Mouse (Mus musculus) urinary bladder, postnatal 25 days (tissue): ENCODE measurements at regions not wholly inside any gene's neighbourhood (a gene's known extent, or its start where the extent isn't known, plus 50 kb on each side); places are given as distances from the start of the nearest gene placed in this dataset.
"Not testable (repeated sequence)": the region's sequence is repeated elsewhere in the genome, so short reads cannot be mapped to it uniquely, and the experiment has no call there.

Source experiments
- DNase-seq: peaks from one replicate; pipeline ENCODE4 v3.0.0; 2022; ENCODE audit warnings: low spot score

DNA sequence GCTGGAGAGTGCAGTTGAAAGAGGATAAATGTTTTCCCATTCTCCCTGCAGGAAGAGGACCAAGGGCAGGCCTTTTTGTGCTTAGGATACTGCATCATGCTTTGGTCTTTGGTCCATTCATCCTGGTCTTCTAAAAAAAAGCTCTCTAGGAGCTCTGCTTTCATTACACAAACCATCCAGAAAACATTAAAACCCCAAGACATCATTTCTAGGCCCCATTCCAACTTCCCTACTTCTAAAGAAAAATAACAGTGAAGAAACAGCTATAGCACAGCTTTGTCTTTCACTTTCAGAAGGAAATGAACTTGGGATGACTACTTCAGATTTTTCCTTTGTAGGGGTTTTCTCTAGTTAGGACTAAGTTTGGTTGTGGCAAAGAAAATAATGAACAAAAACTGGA lies 185.1 kb upstream of the Tmc3 start:
- no peak for DNase-seq

DNA sequence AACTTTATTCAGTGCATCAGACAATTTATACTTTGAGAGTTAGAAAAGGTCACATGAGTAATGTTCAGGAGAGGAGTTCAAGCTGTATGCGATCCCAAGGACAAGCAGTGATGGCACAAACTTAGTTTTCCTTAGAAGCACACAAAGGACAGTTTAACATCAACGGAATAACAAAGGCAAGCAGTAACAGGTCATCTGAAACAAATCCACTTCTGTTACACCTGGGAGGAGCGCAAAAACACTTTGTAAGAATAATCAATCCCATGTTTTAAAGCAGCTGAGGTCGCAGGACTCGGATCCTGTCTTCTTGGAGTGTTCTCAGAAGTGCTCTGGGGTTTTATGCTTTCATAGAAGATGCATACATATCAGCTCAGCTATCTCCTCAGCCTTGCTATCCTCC lies 183.7 kb upstream of the Tmc3 start:
- DNase-seq, result no peak

DNA sequence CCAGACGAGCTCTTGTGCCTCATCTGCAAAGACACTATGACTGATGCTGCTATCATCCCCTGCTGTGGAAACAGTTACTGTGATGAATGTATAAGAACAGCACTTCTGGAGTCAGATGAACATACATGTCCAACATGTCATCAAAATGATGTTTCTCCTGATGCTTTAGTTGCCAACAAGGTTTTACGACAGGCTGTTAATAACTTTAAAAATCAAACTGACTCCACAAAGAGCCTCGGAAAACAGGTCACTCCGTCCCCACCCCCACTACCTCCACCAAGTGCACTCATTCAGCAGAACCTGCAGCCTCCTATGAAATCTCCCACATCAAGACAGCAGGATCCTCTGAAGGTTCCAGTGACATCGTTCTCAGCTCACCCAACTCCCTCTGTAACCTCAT lies 172.0 kb upstream of the Tmc3 start:
- not testable (repeated sequence) for DNase-seq

DNA sequence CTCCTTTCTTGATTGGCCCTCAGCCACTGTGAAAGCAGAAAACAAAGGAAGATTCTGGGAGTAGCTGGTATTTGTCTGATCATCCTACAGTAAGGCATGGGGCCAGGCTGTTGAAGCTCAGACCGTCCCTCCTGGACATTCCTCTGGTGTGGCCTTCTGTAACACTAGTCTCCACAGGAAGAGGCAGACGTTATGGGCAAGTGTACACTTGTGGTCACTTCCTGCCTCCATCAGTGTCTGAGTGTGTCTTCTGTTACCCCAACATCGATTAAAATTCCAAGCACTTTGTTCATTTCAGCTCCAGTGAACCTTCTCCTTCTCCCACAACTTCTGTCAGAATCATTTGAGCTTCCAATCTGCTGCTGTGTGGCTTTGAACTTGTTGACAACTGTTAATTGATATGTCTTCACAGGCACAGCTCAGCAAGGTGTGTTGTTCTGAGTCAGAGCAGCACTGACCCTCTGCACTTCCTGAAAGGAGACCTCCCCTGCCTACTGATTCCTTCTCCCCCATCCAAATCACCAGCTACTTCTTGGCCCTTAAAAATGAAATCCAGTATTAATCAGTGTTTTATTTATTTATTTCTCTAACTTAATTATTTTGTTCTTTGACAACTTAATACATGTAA lies 154.7 kb upstream of the Tmc3 start:
- no peak for DNase-seq

DNA sequence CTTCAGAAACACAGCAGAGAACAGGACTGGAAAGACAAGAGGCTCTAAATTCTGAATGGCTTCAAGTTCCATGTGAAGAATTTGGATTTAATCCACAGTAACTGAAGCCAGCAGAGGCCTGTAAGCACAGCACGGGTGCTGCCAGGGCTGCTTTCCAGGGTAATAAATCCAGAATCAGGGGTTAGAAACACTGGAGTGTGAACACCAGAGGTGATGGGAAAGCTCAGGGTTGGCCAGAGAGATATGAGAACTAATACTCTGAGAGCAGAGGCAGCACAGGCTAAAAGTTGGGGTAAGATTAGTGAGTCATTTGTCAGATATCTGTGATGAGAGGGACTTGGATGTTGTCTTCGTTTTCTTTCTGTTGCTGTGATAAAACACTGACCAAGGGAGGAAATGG lies 153.6 kb upstream of the Tmc3 start:
- DNase-seq, result peak; percentile 29

DNA sequence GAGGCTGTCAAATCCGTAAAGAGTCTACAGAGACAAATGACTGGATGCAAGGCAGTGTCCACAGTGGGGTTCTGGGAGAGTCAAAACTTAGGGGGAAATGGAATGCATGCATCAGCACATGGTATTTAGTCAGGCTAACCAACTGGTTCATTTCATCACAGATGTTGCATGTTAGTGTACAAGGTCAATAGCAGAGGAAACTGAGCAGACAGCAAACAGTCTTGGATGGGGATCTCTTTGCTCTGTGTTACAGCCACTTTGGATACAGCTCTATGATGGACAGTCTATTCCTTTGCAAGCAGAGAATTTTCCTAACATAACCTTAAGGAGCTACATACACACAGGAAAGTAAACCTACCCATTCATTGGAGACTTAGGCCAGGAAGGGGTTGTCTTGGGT lies 151.9 kb upstream of the Tmc3 start:
- DNase-seq, result no peak

DNA sequence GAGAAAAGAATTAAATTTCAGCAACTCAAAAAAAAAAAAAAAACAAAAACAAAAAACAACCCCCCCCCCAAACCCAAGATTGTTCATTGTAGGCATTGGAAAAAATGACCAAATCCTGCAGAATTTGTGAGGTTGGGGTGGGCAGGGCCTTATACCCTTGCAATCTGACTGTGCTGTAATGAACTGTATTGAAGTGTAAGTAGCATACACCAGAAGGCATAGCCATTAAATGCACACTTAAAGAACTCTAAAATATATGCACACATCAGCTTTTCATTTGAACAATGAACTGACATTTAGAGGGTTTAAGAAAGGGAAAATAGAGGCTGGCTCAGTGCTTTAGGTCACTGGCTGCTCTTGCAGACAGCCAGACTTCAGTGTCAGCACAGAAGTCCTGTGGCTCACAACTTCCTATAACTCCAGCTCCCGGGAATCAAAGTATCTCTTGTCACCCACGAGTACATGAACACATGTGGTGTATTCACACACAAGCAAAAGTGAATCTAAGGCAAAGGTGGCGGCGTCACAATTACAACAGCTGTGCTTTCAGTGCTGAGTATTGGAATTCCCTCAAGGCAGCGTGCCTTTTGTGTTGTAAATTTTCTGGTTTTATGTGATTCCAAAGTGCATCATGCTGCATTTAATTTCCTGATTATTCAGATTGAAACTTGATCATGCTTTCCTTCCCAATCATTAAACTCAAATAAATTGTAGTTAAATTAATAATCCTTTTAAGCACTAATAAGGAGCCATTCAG lies 150.6 kb upstream of the Tmc3 start:
- no peak for DNase-seq

DNA sequence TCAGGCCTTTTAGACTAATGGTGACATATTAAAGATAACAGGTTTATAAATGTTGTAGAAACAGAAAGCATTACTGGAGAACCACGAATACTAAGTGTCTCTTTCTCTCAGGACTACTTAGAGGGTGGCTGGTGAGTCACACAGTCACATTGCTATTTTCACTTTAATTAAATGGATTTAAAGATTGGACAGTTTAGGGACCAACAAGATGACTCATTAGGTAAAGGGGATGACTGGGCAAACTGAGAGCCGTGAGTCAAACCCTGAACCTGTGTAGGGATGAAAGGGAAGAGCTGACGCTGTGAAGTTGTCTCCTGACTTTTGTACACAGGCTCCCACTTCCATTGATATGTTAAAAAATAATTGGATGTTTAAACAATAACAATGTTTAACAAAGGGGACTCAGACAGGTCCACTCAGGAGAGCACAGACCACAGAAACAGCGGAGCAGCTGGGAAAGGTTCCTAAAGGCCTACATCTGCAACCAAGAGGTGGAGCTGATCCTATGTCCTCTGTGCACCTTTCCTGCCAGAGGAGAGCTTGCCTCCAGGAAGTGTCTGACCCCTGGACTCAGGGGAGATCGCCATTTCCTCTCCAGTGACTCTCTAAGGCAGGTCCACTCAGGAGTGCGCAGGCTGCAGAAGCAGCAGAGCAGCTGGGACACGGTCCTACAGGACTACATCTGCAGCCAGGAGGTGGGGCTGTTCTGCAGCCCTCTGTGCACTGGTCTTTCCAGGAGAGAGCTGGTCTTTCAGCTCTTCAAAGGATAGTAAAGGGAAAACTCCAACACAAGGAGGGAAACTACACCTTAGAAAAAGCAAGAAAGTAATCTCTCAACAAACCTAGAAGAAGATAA lies 146.0 kb upstream of the Tmc3 start:
- no peak for DNase-seq

DNA sequence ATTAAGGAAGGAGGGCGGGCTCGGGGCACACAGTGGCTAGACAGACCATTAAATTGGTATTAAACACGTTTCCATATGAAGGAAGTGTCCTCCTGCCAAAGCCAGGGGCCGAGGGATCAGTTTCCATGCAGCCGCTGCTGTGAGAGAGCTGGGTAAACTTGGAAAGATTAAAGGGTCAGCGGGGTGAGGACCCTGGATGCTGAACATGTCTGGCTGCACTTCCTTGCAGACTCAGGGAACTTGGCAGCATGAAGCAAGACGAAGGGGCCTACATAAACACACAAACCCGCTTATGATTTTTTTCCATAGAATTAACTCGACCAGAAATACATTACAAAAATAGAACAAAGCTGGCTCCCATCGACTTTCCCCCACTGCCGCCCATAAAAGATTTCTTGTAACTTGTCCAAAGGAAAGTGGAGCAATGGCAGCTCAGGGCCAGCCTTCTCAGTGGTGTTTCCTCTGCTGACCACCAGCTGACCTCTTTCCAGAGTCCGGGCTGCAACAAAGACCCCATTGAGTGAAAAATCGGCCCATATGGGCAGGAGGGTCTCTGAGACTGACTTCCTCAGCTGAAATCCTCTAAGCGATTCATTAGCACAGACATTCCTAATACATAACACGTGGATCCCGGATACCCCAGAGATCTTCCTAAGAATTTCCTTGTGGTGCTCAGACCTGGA lies 141.0 kb upstream of the Tmc3 start:
- no peak for DNase-seq

DNA sequence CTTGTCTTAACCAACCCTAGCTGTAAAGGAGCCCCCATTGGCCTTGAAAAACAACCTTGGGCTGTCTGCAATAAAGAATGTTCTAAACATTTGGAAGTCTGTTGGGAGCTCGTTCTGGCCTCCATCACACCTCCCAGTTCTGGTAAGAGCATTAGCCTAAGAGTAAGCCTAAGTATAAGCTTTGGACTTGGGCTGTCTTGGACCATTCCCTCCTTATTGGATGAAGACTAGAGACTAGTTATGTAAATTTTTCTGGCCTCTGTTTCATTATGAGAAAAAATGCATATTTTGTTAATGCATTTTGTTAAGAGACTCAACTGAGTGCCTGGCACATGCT lies 140.5 kb upstream of the Tmc3 start:
- DNase-seq, result no peak

DNA sequence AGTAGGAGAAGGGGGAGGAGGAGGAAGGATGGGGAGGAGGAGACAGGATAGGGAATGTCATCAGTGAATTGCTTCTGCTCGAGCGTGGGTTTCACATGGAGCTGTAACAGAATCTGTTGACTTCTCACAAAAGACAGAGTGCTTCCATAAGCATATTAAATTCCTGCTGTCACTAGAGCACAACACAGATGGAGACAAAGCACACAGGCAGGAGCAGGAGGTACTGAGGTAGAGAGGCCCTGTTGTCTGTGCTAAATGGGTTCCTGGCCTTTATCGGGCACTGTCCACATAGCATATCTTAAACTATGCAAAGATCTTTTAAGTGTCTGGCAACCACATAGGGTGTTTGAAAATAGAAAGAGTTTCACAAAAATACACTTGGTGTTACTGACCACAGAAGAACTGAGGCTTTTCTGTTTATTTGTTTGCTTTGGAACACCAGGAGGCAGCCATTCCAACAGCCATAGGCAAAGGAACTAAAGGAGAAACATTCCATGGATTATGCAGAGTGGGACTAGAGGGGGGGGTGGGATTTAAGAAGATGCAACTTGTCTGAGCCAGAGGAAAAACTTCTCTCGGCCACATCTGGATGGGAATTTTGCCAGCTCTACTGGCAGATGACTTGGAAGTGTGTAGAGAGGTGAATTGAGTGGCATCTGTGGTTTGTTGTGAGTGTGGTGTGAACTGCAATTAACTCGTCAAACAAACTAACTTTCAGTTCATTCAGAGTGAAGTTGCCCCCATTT lies 139.4 kb upstream of the Tmc3 start:
- DNase-seq, result no peak

DNA sequence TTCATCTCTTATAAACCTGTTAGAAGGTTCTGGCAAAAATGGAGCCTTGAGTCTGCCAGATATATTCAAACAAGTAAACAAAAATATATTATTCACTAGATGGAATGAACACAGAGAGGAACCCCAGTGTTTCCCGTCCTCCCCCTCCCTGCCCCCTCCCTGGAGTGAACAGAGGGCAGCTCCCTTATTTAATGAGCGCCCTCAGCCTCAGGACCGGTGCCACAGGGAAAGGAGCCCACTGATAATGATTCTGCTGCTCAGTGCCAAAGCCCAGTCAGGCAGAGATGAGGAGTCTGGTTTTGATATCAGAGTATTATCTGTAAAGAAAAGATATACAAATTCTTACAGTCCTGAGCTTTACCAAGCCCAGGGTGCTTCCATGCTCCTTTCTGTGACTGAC lies 134.4 kb upstream of the Tmc3 start:
- DNase-seq, result no peak

DNA sequence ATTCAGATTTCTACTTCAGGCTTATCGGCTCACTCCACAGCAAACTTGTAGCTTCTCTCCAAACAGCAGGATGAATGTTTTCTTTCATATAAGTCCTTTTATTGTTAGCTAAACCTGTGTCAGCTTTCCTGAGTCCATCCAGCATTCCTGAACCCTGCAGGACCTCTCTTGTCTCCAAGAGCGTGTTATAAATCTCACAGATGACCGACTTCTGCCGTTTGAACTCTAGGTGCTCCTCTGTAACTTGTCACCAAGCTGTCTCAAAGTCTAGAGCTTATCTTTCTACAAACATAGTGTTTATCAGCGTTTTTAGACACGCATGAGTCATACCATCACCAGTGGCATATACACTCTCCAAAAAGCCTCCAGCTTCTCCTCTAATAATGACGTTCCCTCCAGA lies 132.4 kb upstream of the Tmc3 start:
- no peak for DNase-seq

DNA sequence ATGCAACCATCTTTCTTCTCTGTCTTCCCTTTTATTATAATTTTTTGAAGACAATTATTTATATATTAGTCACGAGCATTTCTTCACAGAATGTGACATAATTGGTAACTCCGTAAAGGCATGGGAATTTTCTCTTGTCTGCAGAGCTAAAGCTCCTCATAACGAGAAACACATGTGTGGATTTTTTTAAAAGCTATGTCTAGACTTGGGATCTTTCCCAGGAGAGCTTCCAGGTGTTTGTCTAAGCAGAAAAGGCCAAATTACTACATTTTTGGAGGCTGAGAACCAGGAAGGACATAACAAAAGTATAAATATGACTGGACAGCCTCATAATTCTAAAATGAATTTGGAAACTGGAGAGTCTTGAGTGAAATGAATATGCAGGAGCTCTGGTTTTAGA lies 125.2 kb upstream of the Tmc3 start:
- DNase-seq, result no peak

DNA sequence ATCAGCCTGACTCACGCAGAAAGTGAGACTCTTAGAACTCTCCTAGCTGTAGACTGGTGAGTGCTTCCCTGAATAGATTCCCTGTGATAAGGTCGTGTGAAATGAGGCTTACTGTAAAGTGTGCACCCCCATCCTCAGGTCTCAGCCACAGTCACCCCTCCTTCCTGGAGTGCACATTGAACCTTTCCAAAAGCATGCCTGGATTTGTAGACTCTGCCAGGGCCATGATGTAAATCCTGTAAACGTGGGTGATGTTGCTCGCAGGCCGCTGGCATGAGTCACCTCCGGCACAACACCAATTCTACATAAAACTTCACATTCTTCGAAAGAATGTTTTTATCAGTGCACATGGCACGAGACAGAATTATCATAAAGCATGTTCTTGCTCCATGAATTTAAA lies 117.7 kb upstream of the Tmc3 start:
- no peak for DNase-seq

DNA sequence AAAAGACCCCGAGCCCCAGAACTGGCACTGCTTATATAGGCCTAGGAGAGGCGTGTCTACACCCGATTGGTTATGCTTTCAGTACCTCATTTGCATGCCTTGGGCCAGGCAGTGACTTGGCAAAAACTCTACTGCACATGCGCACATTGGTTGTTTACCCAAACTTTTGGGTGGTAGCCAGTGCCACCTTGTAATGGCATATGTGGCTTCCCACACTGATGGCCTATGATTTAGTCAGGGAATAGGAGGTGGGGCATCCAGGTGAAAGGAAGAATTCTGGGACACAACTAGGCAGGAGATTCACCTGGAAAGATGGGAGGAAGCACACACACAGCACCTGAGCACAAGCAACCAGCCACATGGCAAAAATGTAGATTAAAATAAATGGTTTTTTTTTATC lies 114.9 kb upstream of the Tmc3 start:
- not testable (repeated sequence) for DNase-seq

DNA sequence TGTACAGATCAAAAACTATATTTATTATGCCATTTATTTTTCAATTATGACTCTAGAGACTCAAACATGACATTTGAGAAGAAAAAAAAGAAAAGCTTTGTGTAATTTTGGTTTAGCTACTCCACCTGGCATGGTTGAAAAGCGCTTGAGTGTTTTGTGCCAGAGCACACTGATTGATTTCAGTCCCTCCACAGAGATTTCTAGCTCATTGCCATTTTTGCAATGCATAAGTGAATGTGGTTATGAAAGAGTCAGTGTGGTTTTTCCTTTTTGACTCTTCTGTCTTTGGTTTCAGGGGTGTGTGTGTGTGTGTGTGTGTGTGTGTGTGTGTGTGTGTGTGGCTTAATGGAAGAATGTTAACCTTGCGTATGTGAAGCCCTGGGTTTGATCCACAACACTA lies 113.6 kb upstream of the Tmc3 start:
- DNase-seq, result no peak

DNA sequence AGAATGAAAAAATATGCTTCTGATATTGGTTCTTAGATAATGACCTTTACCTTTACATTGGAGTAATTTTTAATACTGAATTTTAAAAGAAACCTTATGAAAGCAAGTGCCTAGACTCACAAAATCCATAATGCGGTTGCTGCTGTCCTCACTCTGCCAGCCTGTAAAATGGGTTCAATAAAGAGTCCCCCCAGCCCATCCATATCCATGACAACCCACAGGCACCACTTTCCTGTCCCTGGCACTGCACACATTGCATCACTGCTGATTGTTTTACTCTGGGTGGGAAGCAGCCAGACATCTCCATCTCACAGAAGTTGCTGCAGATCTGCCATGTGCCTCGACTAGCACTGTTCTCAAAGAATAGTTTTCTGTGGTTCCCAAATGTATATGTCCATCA lies 110.3 kb upstream of the Tmc3 start:
- DNase-seq, result no peak

DNA sequence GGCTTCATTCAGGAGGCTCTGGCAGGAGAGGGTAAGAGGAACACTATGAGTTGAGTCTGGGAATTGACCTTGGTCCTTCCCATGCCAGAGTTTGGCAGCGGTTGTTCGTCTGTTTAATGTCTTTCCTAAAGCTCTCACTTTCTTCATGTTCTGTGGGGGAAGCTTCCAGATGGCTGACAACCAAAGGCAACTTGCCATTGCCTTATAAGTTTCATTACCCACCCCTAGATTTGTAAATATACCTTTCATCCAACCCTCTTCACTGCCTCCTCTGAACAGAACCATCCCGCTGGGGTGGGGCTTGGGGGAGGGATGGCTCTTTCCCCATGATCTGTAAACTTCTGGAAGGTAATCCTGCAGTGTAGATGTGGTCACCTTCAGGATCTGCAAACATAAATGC lies 109.7 kb upstream of the Tmc3 start:
- DNase-seq, result no peak

DNA sequence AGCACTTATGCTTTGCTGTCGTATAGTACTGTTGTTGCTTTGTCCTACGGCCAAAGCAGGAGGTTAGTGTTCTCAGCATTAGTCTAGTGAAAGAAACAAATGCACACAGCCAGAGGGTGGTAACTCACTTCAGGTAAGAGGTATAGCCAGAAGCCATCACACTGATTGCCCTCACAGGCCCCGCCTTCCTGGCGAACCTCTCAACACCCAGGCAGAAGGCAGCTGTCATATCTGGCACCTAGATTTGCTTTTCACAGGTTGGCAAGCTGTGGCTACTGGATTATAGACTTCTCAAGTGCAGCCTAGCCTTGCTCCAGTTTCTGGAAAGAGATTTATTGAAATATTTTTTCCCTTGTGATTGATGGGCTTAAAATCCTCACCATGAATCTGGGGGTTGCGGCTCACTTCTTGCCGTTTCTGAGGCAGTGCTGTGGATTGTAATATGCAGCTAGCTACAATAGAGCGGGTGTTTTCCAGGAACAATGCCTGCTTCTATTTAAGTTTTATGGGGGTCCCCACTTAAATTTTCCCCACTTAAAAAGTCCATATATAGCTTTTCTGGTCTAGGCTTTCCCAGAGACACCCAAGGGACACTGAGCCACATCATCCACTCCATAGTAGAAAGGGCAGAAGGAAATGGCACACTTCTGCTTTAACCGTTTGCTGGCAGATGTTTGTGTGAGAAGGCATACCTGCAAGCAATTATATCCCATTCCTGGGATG lies 109.1 kb upstream of the Tmc3 start:
- no peak for DNase-seq

DNA sequence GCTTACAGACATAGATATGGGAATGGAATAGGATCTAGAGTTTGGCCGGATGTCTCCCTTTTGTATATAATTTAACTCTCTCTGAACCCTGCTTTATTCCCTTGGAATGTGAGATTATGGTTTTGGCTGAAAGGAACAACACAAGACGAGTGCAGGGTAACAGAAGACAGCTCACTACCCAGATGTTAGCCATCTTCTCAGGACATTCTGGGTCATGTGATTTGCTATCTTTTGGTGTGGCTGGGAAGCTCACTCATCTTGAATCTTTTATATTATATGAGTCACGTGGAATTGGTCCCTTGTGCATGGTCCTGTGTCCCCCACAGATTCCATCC lies 108.6 kb upstream of the Tmc3 start:
- DNase-seq, result no peak

DNA sequence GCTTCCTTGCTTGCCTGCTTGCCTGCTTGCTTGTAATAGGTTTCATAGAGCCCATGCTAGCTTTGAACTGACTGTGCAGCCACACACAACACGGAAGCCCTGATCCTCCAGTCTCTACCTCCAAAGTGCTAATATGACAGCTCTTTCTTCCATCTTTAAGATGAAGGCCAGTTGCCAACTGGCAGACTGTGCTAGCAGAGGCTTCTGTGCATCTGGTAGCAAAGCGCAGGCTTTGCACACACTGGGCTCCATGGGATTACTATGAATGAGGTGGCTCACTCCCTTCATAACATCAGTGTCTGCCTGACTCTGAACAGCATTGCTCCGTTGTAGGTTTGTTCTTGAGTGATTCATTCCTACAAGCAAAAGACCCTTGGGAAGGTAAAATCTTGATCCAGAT lies 107.9 kb upstream of the Tmc3 start:
- DNase-seq, result no peak
